Mouse (Mus musculus) limb, embryonic 13.5 days (tissue): ENCODE data around the gene Lrrc63. TPM values are rescaled to one million over a fixed set of nuclear protein-coding genes. Genes with fewer than 3 reads are reported as not detected.

Experiments used
- ATAC-seq: fragments of 200-750 bp; cut with Nextera tagmentation; 2 replicates; pipeline ENCODE4 v1.8.0; 2017; ENCODE audit warnings: low read depth, moderate number of reproducible peaks, moderate TSS enrichment; ENCODE audit not compliant: low FRiP score
- H3K27ac ChIP-seq: fragments of 300-500 bp; sonication (generic); 2 replicates; pipeline ENCODE4 v1.5.1; 2015; ENCODE audit warnings: inconsistent platforms, mild to moderate bottlenecking, moderate library complexity
- H3K27me3 ChIP-seq: fragments of 300-500 bp; sonication (generic); 2 replicates; pipeline ENCODE4 v1.6.1; 2015; ENCODE audit warnings: mild to moderate bottlenecking, inconsistent platforms
- H3K36me3 ChIP-seq: fragments of 300-500 bp; sonication (generic); 2 replicates; pipeline ENCODE4 v1.6.1; 2015; ENCODE audit warnings: inconsistent platforms, mild to moderate bottlenecking, moderate library complexity
- H3K4me1 ChIP-seq: fragments of 300-500 bp; sonication (generic); 2 replicates; pipeline ENCODE4 v1.6.1; 2015; ENCODE audit warnings: inconsistent platforms
- H3K4me2 ChIP-seq: fragments of 300-500 bp; sonication (generic); replicated peaks from 2 replicates; pipeline ENCODE4 v1.6.1; 2015; ENCODE audit warnings: inconsistent platforms, mild to moderate bottlenecking, moderate library complexity
- H3K4me3 ChIP-seq: fragments of 300-500 bp; sonication (generic); 2 replicates; pipeline ENCODE4 v1.5.1; 2015; ENCODE audit warnings: moderate library complexity, mild to moderate bottlenecking, inconsistent platforms
- H3K9ac ChIP-seq: fragments of 300-500 bp; sonication (generic); 2 replicates; pipeline ENCODE4 v1.6.1; 2015; ENCODE audit warnings: mild to moderate bottlenecking, inconsistent platforms
- H3K9me3 ChIP-seq: fragments of 300-500 bp; sonication (generic); 2 replicates; pipeline ENCODE4 v1.6.1; 2016; ENCODE audit warnings: inconsistent platforms
- WGBS: fragments of 180-500 bp; shearing (Covaris S2); methylation state at CpG from one replicate; pipeline ENCODE4 v1.1.7; 2015; 5-methylcytosine and 5-hydroxymethylcytosine counted together
- polyA plus RNA-seq: library from polyadenylated mRNA; unstranded; fragments of >200 nt; fragmentation: Nextera tagmentation; extraction: Ambion mirVana; gene quantifications from 2 replicates; pipeline ENCODE4 v1.2.1, GENCODE M21; 2015

The Lrrc63 gene
- polyA plus RNA-seq, 1 experiment from 2014 or later = not detected

- 0 out of 2 replicates have a peak overlapping the region, but pooled peaks have one; percentile 25 for H3K9ac ChIP-seq
- no peaks in the 10 kb centered on the region for H3K27me3 ChIP-seq
- no peaks in the 10 kb centered on the region for H3K36me3 ChIP-seq
- H3K4me3 ChIP-seq = peak overlapping the region; percentile 61
- no peak for ATAC-seq
- H3K9me3 ChIP-seq = no peaks in the 10 kb centered on the region
- H3K4me2 ChIP-seq = peak overlapping the region; percentile 88
- H3K27ac ChIP-seq = 0 out of 2 replicates have a peak overlapping the region, but pooled peaks have one; percentile 28
- 0 out of 2 replicates have a peak, but pooled peaks cover 4% of the 10 kb centered on the region for H3K4me1 ChIP-seq
- WGBS = 3% methylated on average over 12 of the region's 12 CpGs
Measured at GRCm38 (mm10) chr14:75131324-75131935, 749 bp upstream of the Lrrc63 start.

- Histone ChIP-seq H3K4me3 (no peak overlapping the region), H3K27me3 (no peaks in the 10 kb centered on the region; the same call in 1 of the 2 replicates), H3K36me3 (no peaks in the 10 kb centered on the region), H3K9me3 (no peaks in the 10 kb centered on the region), H3K9ac (no peak overlapping the region), H3K4me1 (no peaks in the 10 kb centered on the region), H3K4me2 (no peak overlapping the region), H3K27ac (no peak overlapping the region)
- no peak for ATAC-seq
- WGBS = 80% methylated on average over 8 of the region's 8 CpGs
Measured at GRCm38 (mm10) chr14:75121658-75122057, 9.0 kb downstream of the Lrrc63 start.

DNA sequence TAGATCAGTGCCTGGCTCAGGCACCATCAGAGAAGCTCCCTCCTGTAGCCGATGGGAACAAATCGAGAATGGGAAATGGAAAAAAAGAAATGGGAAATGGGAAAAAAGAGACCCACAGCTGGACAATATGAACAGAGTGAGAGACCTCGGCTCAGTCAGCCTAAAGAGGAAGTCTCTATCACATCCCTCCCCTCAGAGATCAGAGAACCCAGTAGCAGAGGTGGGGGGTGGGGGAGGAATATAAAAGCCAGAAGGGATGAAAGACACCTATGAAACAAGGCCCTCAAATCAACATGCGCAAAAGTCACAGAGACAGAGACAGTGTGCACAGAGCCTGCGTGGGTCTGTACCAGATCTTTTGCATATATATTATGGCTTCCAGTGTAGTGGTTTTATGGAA is 27.7 kb downstream of the Lrrc63 start:
- no peaks in the 10 kb centered on the region for H3K36me3 ChIP-seq
- 88% methylated on average over 5 of the region's 5 CpGs for WGBS

GRCm38 (mm10) chr14:75077946-75078345 is 52.7 kb downstream of the Lrrc63 start:
- H3K9me3 ChIP-seq = peaks cover 2% of the 10 kb centered on the region; the same call in 1 of the 2 replicates
- H3K4me3 ChIP-seq = no peak overlapping the region
- H3K27ac ChIP-seq = no peak overlapping the region
- no peaks in the 10 kb centered on the region for H3K4me1 ChIP-seq
- no peak overlapping the region for H3K9ac ChIP-seq
- no peaks in the 10 kb centered on the region for H3K36me3 ChIP-seq
- 77% methylated on average over 6 of the region's 6 CpGs for WGBS
- H3K27me3 ChIP-seq = no peaks in the 10 kb centered on the region
- no peak for ATAC-seq
- no peak overlapping the region for H3K4me2 ChIP-seq

More for the DNA sequence above, 27.7 kb downstream of the Lrrc63 start:
- Histone ChIP-seq H3K4me2 (no peak overlapping the region), H3K9me3 (no peaks in the 10 kb centered on the region), H3K27ac (no peak overlapping the region), H3K27me3 (no peaks in the 10 kb centered on the region), H3K4me3 (no peak overlapping the region), H3K9ac (no peak overlapping the region), H3K4me1 (no peaks in the 10 kb centered on the region)
- no peak for ATAC-seq

GRCm38 (mm10) chr14:75075299-75076180 is 55.1 kb downstream of the Lrrc63 start:
- Histone ChIP-seq H3K4me3 (no peak overlapping the region), H3K9ac (no peak overlapping the region), H3K9me3 (peaks cover 2% of the 10 kb centered on the region; the same call in 1 of the 2 replicates), H3K4me1 (no peaks in the 10 kb centered on the region), H3K4me2 (no peak overlapping the region), H3K36me3 (no peaks in the 10 kb centered on the region), H3K27ac (no peak overlapping the region), H3K27me3 (no peaks in the 10 kb centered on the region)
- ATAC-seq = no peak
- 79% methylated on average over 10 of the region's 10 CpGs for WGBS

DNA sequence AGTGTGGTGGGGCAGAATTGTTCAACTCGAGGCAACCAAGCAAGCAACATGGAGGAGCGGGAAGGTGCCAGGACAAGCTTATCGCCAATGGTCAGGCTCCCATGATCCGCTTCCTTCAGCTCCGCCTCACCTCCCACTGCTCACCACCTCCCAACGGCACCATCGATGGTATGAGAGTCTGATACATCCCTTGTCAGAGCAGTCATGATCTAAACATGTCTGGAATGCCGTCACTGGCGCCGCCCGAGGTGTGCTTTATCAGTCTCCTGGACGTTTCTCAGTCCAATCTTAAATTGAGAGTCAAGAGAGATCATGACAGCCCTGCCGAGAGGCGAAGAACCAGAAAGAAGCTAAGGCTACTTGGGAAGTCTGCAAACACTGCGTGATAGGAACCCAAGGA is 59.6 kb downstream of the Lrrc63 start:
- WGBS = 89% methylated on average over 15 of the region's 15 CpGs
- Histone ChIP-seq H3K27me3 (no peaks in the 10 kb centered on the region), H3K4me2 (no peak overlapping the region), H3K4me1 (no peaks in the 10 kb centered on the region), H3K9me3 (no peaks in the 10 kb centered on the region), H3K9ac (no peak overlapping the region), H3K4me3 (no peak overlapping the region), H3K27ac (no peak overlapping the region), H3K36me3 (no peaks in the 10 kb centered on the region)
- no peak for ATAC-seq

GRCm38 (mm10) chr14:75069356-75069979 is 61.2 kb downstream of the Lrrc63 start:
- no peak for ATAC-seq
- no peaks in the 10 kb centered on the region for H3K9me3 ChIP-seq

DNA sequence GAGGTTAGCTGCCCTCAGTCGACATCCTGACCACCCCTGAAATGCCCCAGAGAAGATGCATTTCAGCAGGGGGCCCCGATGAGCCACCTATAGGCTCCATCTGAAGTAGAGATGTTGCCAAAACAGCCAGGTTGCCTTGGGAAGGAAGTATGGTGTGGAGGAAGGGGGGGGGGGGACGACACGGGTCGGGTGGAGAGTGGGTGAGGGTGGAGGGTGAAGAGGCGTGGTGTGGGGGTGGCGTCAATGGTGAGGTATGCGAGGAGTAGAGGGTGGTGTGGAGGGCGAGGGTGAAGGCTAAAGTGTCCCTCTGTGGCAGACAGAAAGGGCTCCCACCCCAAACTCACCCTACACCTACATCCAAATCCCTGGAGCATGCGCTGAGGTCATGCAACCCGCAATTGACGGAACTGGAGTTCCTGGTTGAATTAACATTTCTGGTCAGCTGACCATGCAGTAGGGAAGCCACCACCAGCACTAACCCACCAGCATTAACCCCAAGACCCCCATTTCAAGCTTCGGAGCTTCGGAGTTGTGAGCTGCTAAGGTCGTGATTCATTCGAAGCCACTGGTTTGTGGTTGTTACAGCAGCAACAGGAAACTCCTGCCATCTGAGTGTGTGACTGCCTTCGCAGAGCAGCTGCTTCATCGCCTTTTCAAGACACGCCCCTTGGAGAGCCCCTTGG is 62.1 kb downstream of the Lrrc63 start:
- Histone ChIP-seq H3K4me3 (no peak overlapping the region), H3K9me3 (no peaks in the 10 kb centered on the region), H3K9ac (no peak overlapping the region), H3K27ac (no peak overlapping the region), H3K4me1 (no peaks in the 10 kb centered on the region), H3K36me3 (no peaks in the 10 kb centered on the region), H3K27me3 (no peaks in the 10 kb centered on the region), H3K4me2 (no peak overlapping the region)
- WGBS = 85% methylated on average over 19 of the region's 19 CpGs
- no peak for ATAC-seq

More at GRCm38 (mm10) chr14:75069356-75069979, 61.2 kb downstream of the Lrrc63 start:
- Histone ChIP-seq H3K9ac (no peak overlapping the region), H3K27ac (no peak overlapping the region), H3K4me1 (no peaks in the 10 kb centered on the region), H3K27me3 (no peaks in the 10 kb centered on the region), H3K36me3 (no peaks in the 10 kb centered on the region), H3K4me2 (no peak overlapping the region), H3K4me3 (no peak overlapping the region)
- 76% methylated on average over 7 of the region's 7 CpGs for WGBS

DNA sequence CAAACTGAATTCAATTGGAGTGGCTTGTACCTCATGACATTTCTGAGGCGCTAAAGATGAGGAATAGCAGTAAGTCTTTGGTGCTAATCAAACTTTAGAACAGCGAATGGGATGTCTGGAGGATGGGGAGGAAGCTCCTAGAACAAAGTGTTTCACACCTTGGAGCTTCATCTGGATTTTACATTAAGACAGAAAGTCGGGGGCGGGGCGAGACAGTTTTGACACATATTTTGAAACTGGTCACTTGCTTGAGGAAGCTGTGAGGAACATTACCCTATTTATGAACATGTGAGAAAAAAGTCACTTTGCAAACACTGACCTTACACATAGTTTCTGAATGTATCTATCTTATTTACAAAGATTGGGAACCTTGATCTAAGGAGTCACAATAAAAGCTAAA is 65.5 kb downstream of the Lrrc63 start:
- Histone ChIP-seq H3K9ac (no peak overlapping the region), H3K36me3 (no peaks in the 10 kb centered on the region), H3K27me3 (no peaks in the 10 kb centered on the region), H3K27ac (no peak overlapping the region), H3K9me3 (no peaks in the 10 kb centered on the region), H3K4me3 (no peak overlapping the region), H3K4me1 (no peaks in the 10 kb centered on the region), H3K4me2 (no peak overlapping the region)
- no peak for ATAC-seq
- 91% methylated on average over 5 of the region's 5 CpGs for WGBS

DNA sequence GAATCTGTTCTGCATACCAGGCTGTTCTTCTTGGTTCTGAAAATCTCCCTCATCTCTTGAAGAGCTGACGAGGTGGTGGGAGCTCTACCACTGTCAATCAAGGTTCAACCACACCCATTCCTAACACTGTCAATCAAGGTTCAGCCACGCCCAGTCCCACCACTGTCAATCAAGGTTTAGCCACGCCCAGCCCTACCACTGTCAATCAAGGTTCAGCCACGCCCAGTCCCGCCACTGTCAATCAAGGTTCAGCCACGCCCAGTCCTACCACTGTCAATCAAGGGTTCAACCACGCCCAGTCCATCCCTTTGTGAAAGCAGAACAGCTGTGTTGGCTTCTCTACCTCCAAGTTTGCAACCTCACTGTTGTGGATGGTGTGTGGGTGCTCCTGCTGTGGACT is 66.2 kb downstream of the Lrrc63 start:
- Histone ChIP-seq H3K4me2 (no peak overlapping the region), H3K36me3 (no peaks in the 10 kb centered on the region), H3K9ac (no peak overlapping the region), H3K27me3 (no peaks in the 10 kb centered on the region), H3K4me1 (no peaks in the 10 kb centered on the region), H3K4me3 (no peak overlapping the region), H3K27ac (no peak overlapping the region), H3K9me3 (no peaks in the 10 kb centered on the region)
- ATAC-seq = no peak
- 75% methylated on average over 7 of the region's 7 CpGs for WGBS

DNA sequence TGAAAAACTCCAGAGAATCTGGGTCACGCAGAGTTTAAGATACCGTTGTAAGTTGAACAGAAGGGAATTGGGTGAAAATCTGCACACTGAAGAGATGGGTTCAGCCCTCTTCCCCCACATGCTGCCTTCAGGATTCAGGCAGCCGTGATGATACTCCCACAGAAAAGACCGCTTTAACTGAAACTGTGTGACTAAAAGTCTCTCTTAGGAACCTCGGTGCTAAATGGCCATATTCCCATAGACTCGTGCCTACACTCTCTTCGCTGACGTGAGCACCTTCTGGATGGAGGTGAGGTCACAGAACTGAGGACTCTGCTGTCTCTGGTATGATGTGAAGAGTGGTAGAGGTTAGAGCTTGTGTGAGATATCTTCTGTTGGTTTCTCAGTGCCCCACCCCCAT is 66.7 kb downstream of the Lrrc63 start:
- Histone ChIP-seq H3K4me2 (no peak overlapping the region), H3K9ac (no peak overlapping the region), H3K4me3 (no peak overlapping the region), H3K9me3 (no peaks in the 10 kb centered on the region), H3K27me3 (no peaks in the 10 kb centered on the region), H3K4me1 (no peaks in the 10 kb centered on the region), H3K36me3 (no peaks in the 10 kb centered on the region), H3K27ac (no peak overlapping the region)
- no peak for ATAC-seq
- WGBS = 90% methylated on average over 8 of the region's 8 CpGs

GRCm38 (mm10) chr14:75060562-75060961 is 70.1 kb downstream of the Lrrc63 start:
- no peak overlapping the region for H3K4me3 ChIP-seq
- H3K9ac ChIP-seq = no peak overlapping the region
- no peak overlapping the region for H3K4me2 ChIP-seq
- ATAC-seq = no peak
- no peaks in the 10 kb centered on the region for H3K27me3 ChIP-seq
- no peaks in the 10 kb centered on the region for H3K9me3 ChIP-seq
- H3K27ac ChIP-seq = no peak overlapping the region
- no peaks in the 10 kb centered on the region for H3K4me1 ChIP-seq
- no peaks in the 10 kb centered on the region for H3K36me3 ChIP-seq
- WGBS = 42% methylated on average over 8 of the region's 8 CpGs
